Mouse (Mus musculus) embryonic facial prominence, embryonic 11.5 days (tissue): ENCODE measurements at regions not wholly inside any gene's neighbourhood (a gene's known extent, or its start where the extent isn't known, plus 50 kb on each side); places are given as distances from the start of the nearest gene placed in this dataset.
A peak's percentile ranks its signal among the peaks of the same experiment; 100 is the strongest.

Experiments
- ATAC-seq: fragments of 200-750 bp; cut with Nextera tagmentation; replicated peaks from 2 replicates; pipeline ENCODE4 v1.8.0; 2017; ENCODE audit warnings: low read depth; ENCODE audit not compliant: insufficient number of reproducible peaks, low FRiP score, low TSS enrichment
- DNase-seq: peaks from one replicate; pipeline ENCODE4 v3.0.0-alpha.2; 2015; ENCODE audit warnings: low spot score
- H3K27ac ChIP-seq: fragments of 300-500 bp; sonication (generic); replicated peaks from 2 replicates; pipeline ENCODE4 v1.5.1; 2014; ENCODE audit warnings: mild to moderate bottlenecking, low read depth, low read length, control low read depth
- H3K27me3 ChIP-seq: fragments of 300-500 bp; sonication (generic); 2 replicates; pipeline ENCODE4 v1.6.1; 2014; ENCODE audit warnings: mild to moderate bottlenecking, low read length, moderate library complexity, mixed read lengths; ENCODE audit not compliant: control insufficient read depth, insufficient read depth
- H3K36me3 ChIP-seq: fragments of 300-500 bp; sonication (generic); replicated peaks from 2 replicates; pipeline ENCODE4 v1.6.1; 2014; ENCODE audit warnings: low read depth, mild to moderate bottlenecking, low read length, moderate library complexity, mixed read lengths; ENCODE audit not compliant: control insufficient read depth, insufficient read depth
- H3K4me1 ChIP-seq: fragments of 300-500 bp; sonication (generic); 2 replicates; pipeline ENCODE4 v1.6.1; 2014; ENCODE audit warnings: low read length, mixed read lengths; ENCODE audit not compliant: control insufficient read depth, insufficient read depth
- H3K4me2 ChIP-seq: fragments of 300-500 bp; sonication (generic); 2 replicates; pipeline ENCODE4 v1.6.1; 2014; ENCODE audit warnings: low read depth, mild to moderate bottlenecking, control low read depth, low read length, moderate library complexity
- H3K4me3 ChIP-seq: fragments of 300-500 bp; sonication (generic); 2 replicates; pipeline ENCODE4 v1.5.1; 2014; ENCODE audit warnings: low read depth, low read length, control low read depth
- H3K9ac ChIP-seq: fragments of 300-500 bp; sonication (generic); replicated peaks from 2 replicates; pipeline ENCODE4 v1.6.1; 2014; ENCODE audit warnings: mild to moderate bottlenecking, control low read depth, low read length
- H3K9me3 ChIP-seq: fragments of 300-500 bp; sonication (generic); replicated peaks from 2 replicates; pipeline ENCODE4 v1.6.1; 2016; ENCODE audit warnings: mild to moderate bottlenecking, low read length, inconsistent platforms, mixed read lengths; ENCODE audit not compliant: control insufficient read depth
- WGBS: fragments of 180-500 bp; shearing (Covaris S2); extraction: QIAGEN DNeasy Blood & Tissue Kit; methylation state at CpG from one replicate; pipeline ENCODE4 v1.1.7; 2014; 5-methylcytosine and 5-hydroxymethylcytosine counted together

DNA sequence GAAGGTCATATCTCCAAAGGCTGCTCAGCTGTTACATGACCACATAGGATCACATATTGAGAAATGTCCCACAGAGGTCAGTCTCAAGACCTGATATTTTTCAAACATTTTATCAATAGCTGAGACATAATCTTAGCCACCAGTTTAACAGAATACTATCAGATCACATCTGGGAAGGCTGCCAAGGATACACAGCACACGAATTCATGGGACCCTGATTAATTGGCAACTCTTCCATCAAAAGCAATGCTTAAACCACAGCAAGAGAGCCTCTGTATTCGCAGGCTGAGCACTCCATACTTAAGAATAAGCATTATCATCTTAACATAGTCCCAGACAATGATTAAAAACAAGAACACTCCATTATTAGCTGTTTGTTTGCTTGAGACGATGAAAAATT is 691.9 kb downstream of the Robo2 start:
- H3K27ac ChIP-seq, result no peak overlapping the region
- no peak overlapping the region for H3K9ac ChIP-seq
- no peak overlapping the region for H3K4me2 ChIP-seq
- no peaks in the 10 kb centered on the region for H3K9me3 ChIP-seq
- no peak overlapping the region for H3K4me3 ChIP-seq
- 73% methylated on average over 3 of the region's 3 CpGs for WGBS
- ATAC-seq (no peak), DNase-seq (no peak)
- no peaks in the 10 kb centered on the region for H3K27me3 ChIP-seq
- H3K36me3 ChIP-seq, result no peaks in the 10 kb centered on the region
- no peaks in the 10 kb centered on the region for H3K4me1 ChIP-seq

DNA sequence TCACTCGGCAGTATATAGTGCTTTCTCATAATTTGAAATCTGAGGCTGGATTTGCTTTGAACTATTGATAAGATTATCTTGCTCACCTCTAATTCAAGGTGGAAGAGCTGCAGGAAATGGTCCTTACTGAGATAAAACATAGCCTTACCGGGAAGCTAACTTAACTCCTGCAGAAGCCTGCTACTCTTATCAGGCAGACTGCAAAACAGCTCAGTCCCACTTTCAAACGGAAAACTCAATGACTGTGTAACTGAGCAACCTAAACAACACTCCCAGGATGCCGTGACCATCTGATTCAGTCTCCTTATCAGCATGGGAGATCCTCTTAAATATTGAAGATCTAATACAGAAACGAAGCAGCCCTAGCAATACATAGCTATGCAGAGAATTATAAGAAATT is 695.3 kb downstream of the Robo2 start:
- 63% methylated on average over 5 of the region's 5 CpGs for WGBS
- ATAC-seq, result no peak
- no peaks in the 10 kb centered on the region for H3K4me1 ChIP-seq
- H3K9me3 ChIP-seq, result no peaks in the 10 kb centered on the region
- H3K27me3 ChIP-seq, result no peaks in the 10 kb centered on the region
- no peaks in the 10 kb centered on the region for H3K36me3 ChIP-seq
- DNase-seq, result no peak
- no peak overlapping the region for H3K4me3 ChIP-seq
- H3K27ac ChIP-seq, result no peak overlapping the region
- H3K4me2 ChIP-seq, result no peak overlapping the region
- H3K9ac ChIP-seq, result no peak overlapping the region

DNA sequence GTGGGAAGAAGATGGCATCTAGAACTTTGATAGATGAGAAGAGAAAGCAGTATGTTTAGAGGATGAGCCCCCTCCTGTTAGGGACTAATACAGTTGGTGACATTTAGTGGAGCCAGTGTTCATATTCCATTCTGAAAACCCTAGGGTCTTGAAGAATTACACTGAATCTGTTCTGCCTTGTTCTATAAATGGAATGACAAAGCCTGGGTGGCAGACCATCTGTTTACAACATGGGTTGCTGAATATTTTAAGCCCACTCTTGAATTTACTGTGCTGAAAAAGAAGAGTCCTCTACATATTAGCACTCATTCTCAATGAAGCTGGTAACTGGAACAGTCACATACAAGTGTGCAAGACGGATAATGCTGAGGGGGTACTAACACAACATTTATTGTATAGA is 704.6 kb downstream of the Robo2 start:
- Histone ChIP-seq H3K4me2 (no peak overlapping the region), H3K27ac (no peak overlapping the region), H3K9ac (no peak overlapping the region), H3K36me3 (no peaks in the 10 kb centered on the region), H3K4me1 (no peaks in the 10 kb centered on the region), H3K27me3 (no peaks in the 10 kb centered on the region), H3K9me3 (no peaks in the 10 kb centered on the region), H3K4me3 (no peak overlapping the region)
- no peak for DNase-seq
- 92% methylated on average over 1 of the region's 1 CpGs for WGBS
- ATAC-seq, result no peak

DNA sequence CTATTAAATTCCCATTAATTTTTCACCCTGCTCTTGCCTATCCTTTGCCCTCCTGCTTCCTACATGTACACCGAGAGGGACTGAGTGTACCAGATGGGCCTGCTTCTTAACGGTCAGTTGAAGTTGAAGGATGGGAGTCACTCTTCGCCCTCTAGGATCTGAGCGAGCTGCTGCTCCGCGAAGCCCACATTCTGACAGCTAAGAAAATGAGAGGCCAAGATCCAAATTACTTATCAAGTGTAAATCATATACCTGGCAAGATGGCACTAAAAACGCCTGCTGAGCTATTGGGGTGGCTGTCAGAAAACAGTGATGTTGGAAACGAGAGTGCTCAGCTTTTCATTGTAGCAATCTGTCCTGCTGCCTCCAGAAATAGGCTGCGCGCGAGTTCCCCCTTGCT is 722.4 kb downstream of the Robo2 start:
- Histone ChIP-seq H3K4me2 (no peak overlapping the region), H3K27ac (no peak overlapping the region), H3K27me3 (no peaks in the 10 kb centered on the region), H3K36me3 (no peaks in the 10 kb centered on the region), H3K4me1 (no peaks in the 10 kb centered on the region), H3K9me3 (no peaks in the 10 kb centered on the region), H3K4me3 (no peak overlapping the region), H3K9ac (no peak overlapping the region)
- DNase-seq, result no peak
- ATAC-seq, result no peak
- 76% methylated on average over 11 of the region's 11 CpGs for WGBS

DNA sequence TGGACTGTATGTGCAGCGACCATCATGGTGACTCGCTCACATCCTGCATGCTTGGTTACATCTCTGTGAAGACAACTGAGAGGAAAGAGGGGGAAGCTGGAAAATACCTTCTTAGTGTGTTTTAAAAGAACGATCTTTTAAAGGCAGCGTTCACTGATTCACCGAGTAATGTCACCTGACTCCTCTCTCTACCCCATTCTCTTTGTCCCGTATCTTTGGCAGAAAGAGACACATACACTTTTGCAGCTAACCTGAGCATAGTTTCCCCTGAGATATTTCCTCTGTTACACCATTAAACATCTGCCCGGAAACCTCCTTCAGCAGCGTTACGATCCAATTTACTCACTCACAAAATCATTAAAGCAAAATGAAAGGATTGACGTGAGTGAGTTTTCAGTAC is 731.8 kb downstream of the Robo2 start:
- ATAC-seq, result no peak
- Histone ChIP-seq H3K4me3 (no peak overlapping the region), H3K4me2 (no peak overlapping the region), H3K4me1 (no peaks in the 10 kb centered on the region), H3K27me3 (no peaks in the 10 kb centered on the region), H3K9me3 (no peaks in the 10 kb centered on the region), H3K27ac (no peak overlapping the region), H3K36me3 (no peaks in the 10 kb centered on the region), H3K9ac (no peak overlapping the region)
- no peak for DNase-seq
- WGBS, result 81% methylated on average over 10 of the region's 10 CpGs

DNA sequence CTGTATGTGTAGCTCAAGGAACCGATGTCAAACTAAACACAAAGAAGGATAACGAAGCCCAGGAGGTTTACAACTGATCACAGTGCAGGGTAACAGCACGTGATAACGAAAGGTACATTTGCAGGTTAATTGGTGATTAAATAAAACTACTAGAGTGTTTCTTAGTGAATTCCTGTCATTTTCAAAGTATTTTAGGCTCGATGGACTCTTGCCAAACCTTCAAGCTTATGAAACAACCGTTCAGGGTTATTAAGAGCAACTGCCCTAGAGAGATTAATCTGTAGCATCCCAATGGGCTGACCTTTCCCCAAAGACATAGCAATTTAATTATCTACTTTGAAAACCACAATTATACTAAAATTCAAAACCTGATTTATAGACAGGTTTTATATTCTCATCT is 741.1 kb downstream of the Robo2 start:
- 80% methylated on average over 6 of the region's 6 CpGs for WGBS
- Histone ChIP-seq H3K36me3 (no peaks in the 10 kb centered on the region), H3K4me2 (no peak overlapping the region), H3K27me3 (no peaks in the 10 kb centered on the region), H3K9ac (no peak overlapping the region), H3K9me3 (no peaks in the 10 kb centered on the region), H3K4me1 (no peaks in the 10 kb centered on the region), H3K27ac (no peak overlapping the region), H3K4me3 (no peak overlapping the region)
- ATAC-seq (no peak), DNase-seq (no peak)

DNA sequence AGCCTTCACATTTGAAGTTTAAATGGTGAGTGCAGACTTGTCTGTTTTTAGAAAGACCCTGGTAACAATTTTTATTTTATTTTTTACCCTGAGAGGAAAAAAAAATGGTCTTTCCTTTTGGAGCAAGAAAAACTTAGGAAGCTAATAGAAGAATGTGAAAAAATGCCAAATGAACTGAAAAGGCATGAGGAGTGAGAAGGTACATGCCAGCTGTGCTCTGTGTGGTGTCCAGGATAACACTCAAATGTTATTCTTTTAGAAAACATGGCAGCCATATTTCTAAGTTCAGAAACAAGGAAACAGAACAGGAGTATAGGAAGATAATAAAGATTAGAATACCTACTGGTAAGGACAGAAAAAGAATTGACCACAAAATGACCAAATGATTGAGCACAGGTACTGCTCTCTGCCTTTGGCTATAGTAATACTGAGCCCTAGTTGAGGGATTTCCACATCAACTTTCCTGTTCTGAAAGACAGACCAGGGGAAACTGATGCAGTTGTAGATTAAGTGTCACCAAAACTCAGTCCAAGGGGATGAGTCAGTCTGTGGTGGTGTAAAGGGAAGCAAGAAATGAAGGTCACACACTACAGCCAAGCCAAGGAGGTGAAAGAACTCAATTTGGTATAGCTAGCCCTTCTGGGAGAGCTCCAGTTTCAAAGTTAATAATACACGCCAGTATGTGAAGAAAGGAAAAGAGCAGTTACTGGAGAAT is 758.5 kb downstream of the Robo2 start:
- H3K4me3 ChIP-seq, result no peak overlapping the region
- H3K9me3 ChIP-seq, result no peaks in the 10 kb centered on the region
- no peak overlapping the region for H3K9ac ChIP-seq
- H3K36me3 ChIP-seq, result no peaks in the 10 kb centered on the region
- ATAC-seq, result no peak
- no peak overlapping the region for H3K4me2 ChIP-seq
- 52% methylated on average over 1 of the region's 1 CpGs for WGBS
- H3K27me3 ChIP-seq, result no peaks in the 10 kb centered on the region
- no peak for DNase-seq
- H3K4me1 ChIP-seq, result no peaks in the 10 kb centered on the region
- no peak overlapping the region for H3K27ac ChIP-seq

DNA sequence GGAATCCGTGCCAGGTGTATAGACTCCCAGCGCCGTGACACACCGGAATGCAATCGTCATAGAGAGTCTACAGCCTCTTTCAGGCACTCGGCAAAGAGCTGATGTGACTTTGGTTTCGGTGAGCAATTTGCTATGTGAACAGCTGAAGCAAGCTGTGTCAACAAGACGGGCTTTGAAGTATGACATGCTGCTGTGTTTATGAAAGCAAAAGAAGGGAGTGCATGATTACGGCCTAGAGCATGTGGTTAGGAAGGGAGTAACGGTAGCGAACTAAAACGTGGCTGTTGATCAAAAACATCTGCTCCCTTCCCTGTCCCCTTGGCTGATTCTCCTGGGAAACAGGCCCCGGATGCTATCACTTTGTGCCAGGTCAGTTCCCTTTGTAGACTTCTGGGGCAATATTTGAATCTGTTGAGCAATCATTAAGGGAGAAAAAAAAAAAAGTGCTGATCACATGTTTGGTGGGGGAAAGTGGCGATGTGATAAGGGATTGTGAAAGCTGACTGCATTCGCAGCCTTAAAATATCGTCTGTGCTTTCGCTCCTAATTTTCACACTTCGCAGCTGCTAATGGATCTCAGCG is 764.3 kb downstream of the Robo2 start:
- Histone ChIP-seq H3K36me3 (no peaks in the 10 kb centered on the region), H3K9ac (no peak overlapping the region), H3K9me3 (no peaks in the 10 kb centered on the region), H3K27ac (no peak overlapping the region), H3K4me2 (peak overlapping the region; percentile 29), H3K27me3 (no peaks in the 10 kb centered on the region), H3K4me1 (no peaks in the 10 kb centered on the region; the same call in 1 of the 2 replicates), H3K4me3 (no peak overlapping the region)
- WGBS, result 37% methylated on average over 19 of the region's 19 CpGs
- peak; percentile 70; the same call in 1 of the 2 replicates for ATAC-seq
- DNase-seq, result peak; percentile 80
